Mouse (Mus musculus) CH12.LX (cell line): ENCODE results near the gene Olfr56.
"Not testable (repeated sequence)": the region's sequence is repeated elsewhere in the genome, so short reads cannot be mapped to it uniquely, and the experiment has no call there.

Source experiments
- CTCF ChIP-seq, 2 experiments: IDR thresholded peaks in 1 of 2; conservative IDR thresholded peaks in 1 of 2; 2 replicates each; pipeline ENCODE4 v1.5.1; 2011 to 2012; ENCODE audit warnings: low read depth in 2 of 2, low read length in 2 of 2, improper control_type of control experiment in 1 of 2, inconsistent platforms in 1 of 2, mild to moderate bottlenecking in 1 of 2, moderate library complexity in 1 of 2
- EP300 ChIP-seq: IDR thresholded peaks from 2 replicates; pipeline ENCODE4 v1.6.1; 2011; ENCODE audit warnings: low read length, improper control_type of control experiment
- JUN ChIP-seq: IDR thresholded peaks from 2 replicates; pipeline ENCODE4 v1.6.1; 2011; ENCODE audit warnings: low read depth, mild to moderate bottlenecking, low read length, improper control_type of control experiment, moderate library complexity; ENCODE audit not compliant: insufficient read depth
- MYC ChIP-seq: IDR thresholded peaks from 2 replicates; pipeline ENCODE4 v1.6.1; 2011; ENCODE audit warnings: low read depth, mild to moderate bottlenecking, improper control_type of control experiment, low read length
- POLR2A ChIP-seq: IDR thresholded peaks from 2 replicates; pipeline ENCODE4 v1.6.1; 2011; ENCODE audit warnings: low read depth, mild to moderate bottlenecking, improper control_type of control experiment, low read length
- USF1 ChIP-seq: IDR thresholded peaks from 2 replicates; pipeline ENCODE4 v1.6.1; 2014; ENCODE audit warnings: low read depth, mild to moderate bottlenecking, inconsistent platforms, low read length, improper control_type of control experiment

- not testable (repeated sequence) for TF ChIP-seq CTCF (conservative IDR thresholded peaks at IDR 0.05 in 1 of 2, IDR thresholded peaks at IDR 0.05 in 1 of 2; ENCODE audit: low read depth in 2 of 2, low read length in 2 of 2); JUN; POLR2A; USF1; MYC; EP300
Observed at GRCm38 (mm10) chr11:48933422-48933821, 45.3 kb upstream of the Olfr56 start.
